Mouse (Mus musculus) kidney, adult 2 months (tissue): Measurements from ENCODE around the gene Rhoa. TPM values are rescaled to one million over a fixed set of nuclear protein-coding genes. Genes with fewer than 3 reads are reported as not detected.

ENCODE experiments used
- DNase-seq: peaks from one replicate; pipeline ENCODE4 v3.0.0; 2021
- H3K27ac ChIP-seq: fragments of 200-500 bp; 2 replicates; pipeline ENCODE4 v1.5.1; 2012; ENCODE audit warnings: low read depth, low read length, control low read depth, inconsistent platforms; ENCODE audit not compliant: insufficient read depth
- H3K27me3 ChIP-seq: fragments of 200-500 bp; replicated peaks from 2 replicates; pipeline ENCODE4 v1.6.1; 2012; ENCODE audit warnings: mild to moderate bottlenecking, moderate library complexity, low read length, inconsistent platforms; ENCODE audit not compliant: control insufficient read depth, insufficient read depth
- H3K36me3 ChIP-seq: fragments of 200-500 bp; 2 replicates; pipeline ENCODE4 v1.6.1; 2012; ENCODE audit warnings: mild to moderate bottlenecking, moderate library complexity, low read length, inconsistent platforms; ENCODE audit not compliant: control insufficient read depth, insufficient read depth
- H3K4me1 ChIP-seq: fragments of 200-500 bp; 2 replicates; pipeline ENCODE4 v1.6.1; 2011; ENCODE audit warnings: low read length; ENCODE audit not compliant: control insufficient read depth, insufficient read depth
- H3K4me3 ChIP-seq: fragments of 200-500 bp; 2 replicates; pipeline ENCODE4 v1.5.1; 2011; ENCODE audit warnings: mild to moderate bottlenecking, low read depth, low read length, control low read depth; ENCODE audit not compliant: insufficient read depth
- CTCF ChIP-seq: fragments of 200-500 bp; conservative IDR thresholded peaks from 2 replicates; pipeline ENCODE4 v1.5.1; 2011; ENCODE audit warnings: low read depth, mild to moderate bottlenecking, control low read depth, low read length, moderate library complexity, mixed read lengths; ENCODE audit not compliant: insufficient read depth, insufficient read length
- POLR2A ChIP-seq: fragments of 200-500 bp; IDR thresholded peaks from one replicate; pipeline ENCODE4 v1.6.1; 2011; ENCODE audit warnings: low read depth, low read length, control low read depth
- WGBS: fragments of 180-500 bp; shearing (Covaris S2); methylation state at CpG from one replicate; pipeline ENCODE4 v1.1.7; 2018; 5-methylcytosine and 5-hydroxymethylcytosine counted together
- polyA plus RNA-seq: library from polyadenylated mRNA; depleted of rRNA; stranded (reverse); fragments of >200 nt; gene quantifications from 2 replicates; pipeline ENCODE4 v1.2.3, GENCODE M21; 2012

Rhoa gene
- polyA plus RNA-seq, 1 experiment, result 179 TPM

- Histone ChIP-seq H3K36me3 (no peaks in the 10 kb centered on the region), H3K4me1 (peaks cover 3% of the 10 kb centered on the region; the same call in 1 of the 2 replicates), H3K27ac (peak within 1 kb of the TSS; percentile 4; the same call in 1 of the 2 replicates), H3K4me3 (peak within 1 kb of the TSS; percentile 58), H3K27me3 (no peaks in the 10 kb centered on the region)
- TF ChIP-seq CTCF (no peak), POLR2A (no peak)
- under 1% methylated on average over 32 of the region's 32 CpGs for WGBS
- DNase-seq, result peak; percentile 98
Observed at GRCm38 (mm10) chr9:108290016-108290750, 15.7 kb upstream of the Rhoa start, which contains the start of gene Nicn1. TSS of gene Nicn1 (plus strand) at chr9:108290429.

- 37% methylated on average over 6 of the region's 6 CpGs for WGBS
- TF ChIP-seq POLR2A (no peak), CTCF (no peak)
- H3K4me3 ChIP-seq, result peak overlapping the region; percentile 58; the same call in 1 of the 2 replicates
- H3K27ac ChIP-seq, result no peak overlapping the region; the same call in 1 of the 2 replicates
- H3K27me3 ChIP-seq, result no peaks in the 10 kb centered on the region
- DNase-seq, result no peak
- H3K36me3 ChIP-seq, result no peaks in the 10 kb centered on the region
- H3K4me1 ChIP-seq, result peaks cover 7% of the 10 kb centered on the region
Observed at GRCm38 (mm10) chr9:108290773-108291172, 15.2 kb upstream of the Rhoa start.

GRCm38 (mm10) chr9:108296453-108297355 lies 9.2 kb upstream of the Rhoa start, which contains the start of gene Amt:
TSS of gene Amt (plus strand) at chr9:108296853.
- 23% methylated on average over 18 of the region's 18 CpGs for WGBS
- Histone ChIP-seq H3K4me3 (peak within 1 kb of the TSS; percentile 47), H3K4me1 (peaks cover 17% of the 10 kb centered on the region), H3K27me3 (no peaks in the 10 kb centered on the region), H3K36me3 (no peaks in the 10 kb centered on the region), H3K27ac (peak within 1 kb of the TSS; percentile 47)
- TF ChIP-seq CTCF (no peak), POLR2A (no peak)
- DNase-seq, result peak; percentile 96

- Histone ChIP-seq H3K27me3 (no peaks in the 10 kb centered on the region), H3K36me3 (no peaks in the 10 kb centered on the region; the same call in 1 of the 2 replicates), H3K4me1 (peaks cover 9% of the 10 kb centered on the region; the same call in 1 of the 2 replicates), H3K27ac (no peak overlapping the region), H3K4me3 (no peak overlapping the region)
- WGBS, result 71% methylated on average over 3 of the region's 3 CpGs
- TF ChIP-seq CTCF (no peak), POLR2A (no peak)
- DNase-seq, result no peak
Observed at GRCm38 (mm10) chr9:108301853-108302252, 4.1 kb upstream of the Rhoa start.

GRCm38 (mm10) chr9:108304716-108305115 lies 1.2 kb upstream of the Rhoa start:
- DNase-seq, result no peak
- no peak overlapping the region for H3K27ac ChIP-seq
- H3K36me3 ChIP-seq, result no peaks in the 10 kb centered on the region; the same call in 1 of the 2 replicates
- H3K27me3 ChIP-seq, result no peaks in the 10 kb centered on the region
- H3K4me3 ChIP-seq, result no peak overlapping the region
- WGBS, result 71% methylated on average over 4 of the region's 4 CpGs
- peaks cover 8% of the 10 kb centered on the region for H3K4me1 ChIP-seq
- TF ChIP-seq POLR2A (no peak), CTCF (no peak)

- Histone ChIP-seq H3K4me1 (peaks cover 12% of the 10 kb centered on the region), H3K27ac (peak overlapping the region; percentile 89), H3K27me3 (no peaks in the 10 kb centered on the region), H3K36me3 (no peaks in the 10 kb centered on the region; the same call in 1 of the 2 replicates), H3K4me3 (peak overlapping the region; percentile 82)
- DNase-seq, result peak; percentile 20
- TF ChIP-seq POLR2A (no peak), CTCF (no peak)
- 3% methylated on average over 1 of the region's 1 CpGs for WGBS
Observed at GRCm38 (mm10) chr9:108305170-108305569, 759 bp upstream of the Rhoa start.

- WGBS, result 2% methylated on average over 51 of the region's 51 CpGs
Observed at GRCm38 (mm10) chr9:108306571-108306980, 647 bp downstream of the Rhoa start.

More at GRCm38 (mm10) chr9:108306571-108306980, 647 bp downstream of the Rhoa start:
- Histone ChIP-seq H3K4me1 (peaks cover 23% of the 10 kb centered on the region), H3K27me3 (no peaks in the 10 kb centered on the region), H3K36me3 (no peaks in the 10 kb centered on the region; the same call in 1 of the 2 replicates), H3K27ac (peak overlapping the region; percentile 97), H3K4me3 (peak overlapping the region; percentile 81)
- TF ChIP-seq POLR2A (no peak), CTCF (no peak)
- DNase-seq, result peak; percentile 86
